Mouse (Mus musculus) urinary bladder, adult 18-20 months (tissue): ENCODE data around the gene Cyth2.

ENCODE experiments used
- DNase-seq, 2 experiments: peaks; one replicate each; pipeline ENCODE4 v3.0.0; 2022; ENCODE audit warnings: low spot score in 2 of 2, mixed read lengths in 2 of 2

Cyth2 gene

DNA sequence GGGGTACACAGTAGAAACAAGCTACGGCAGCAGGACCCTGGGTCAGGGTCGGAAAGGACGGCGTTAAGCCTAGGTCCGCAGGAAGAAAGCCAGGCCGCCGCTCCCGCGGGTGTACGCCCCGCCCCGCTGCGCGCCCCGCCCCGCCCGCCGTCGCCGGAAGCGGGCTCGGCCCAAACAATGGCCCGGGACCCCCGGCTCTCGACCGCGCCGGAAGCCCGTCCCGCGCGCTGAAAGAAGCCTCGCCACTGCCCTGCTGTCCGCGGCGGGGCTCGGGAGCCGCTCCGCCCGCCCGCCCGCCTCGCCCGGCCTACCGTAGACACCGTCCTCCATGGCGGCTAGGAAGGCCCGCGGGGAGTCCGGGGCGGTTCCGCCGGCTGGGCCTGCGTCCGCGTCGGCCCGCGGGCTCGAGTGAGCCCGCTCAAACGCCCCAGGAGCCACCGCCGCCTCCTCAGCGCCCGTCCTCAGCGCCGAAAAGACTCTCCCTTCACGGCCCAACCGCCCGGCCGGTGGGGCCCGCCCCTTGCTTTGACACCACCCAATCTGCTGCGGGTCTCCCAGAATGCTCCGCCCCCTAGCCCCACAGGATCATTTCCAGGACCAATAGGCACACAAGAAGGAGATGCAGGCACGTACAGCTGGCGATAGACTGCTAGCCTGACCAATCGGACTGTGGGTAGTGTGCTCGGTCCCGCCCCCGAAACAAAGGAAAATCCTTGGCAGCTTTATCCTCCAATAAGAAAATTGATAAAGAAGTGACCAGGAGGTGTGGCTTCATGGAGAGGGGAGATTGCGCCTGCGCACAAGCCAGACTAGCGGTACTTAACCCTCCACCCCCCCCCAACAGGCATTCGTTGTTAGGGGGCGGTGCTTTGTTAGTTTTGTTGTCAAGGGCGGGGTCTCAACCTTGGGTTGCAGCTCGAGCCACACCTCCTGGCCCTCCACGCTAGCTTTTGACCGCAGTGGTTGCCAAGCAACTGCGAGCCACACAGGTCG, at the start of gene Cyth2:
Gene Cyth2 (minus strand): TSS at position 795 of the 993 bp plus-strand sequence.
- DNase-seq, result peak; percentile 96 to 99

DNA sequence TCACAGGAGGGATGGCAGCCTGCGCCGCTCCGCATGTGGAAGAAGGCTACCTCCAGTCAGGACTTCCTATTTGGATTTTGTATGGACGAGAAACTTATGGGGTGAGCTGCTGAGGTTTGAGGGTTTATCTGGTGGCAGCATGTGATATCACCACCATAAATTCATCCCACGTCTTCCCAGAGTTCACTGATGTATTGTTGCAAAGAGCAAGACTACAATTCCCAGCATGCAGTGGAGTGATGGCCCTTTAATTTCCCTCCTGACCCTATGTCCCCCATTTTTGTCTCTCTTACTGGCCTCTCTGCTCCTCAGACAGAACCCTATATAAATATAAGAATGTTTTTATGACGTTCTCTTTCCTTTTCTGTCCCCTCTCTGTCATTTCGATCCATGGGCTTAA, 48.4 kb upstream of the Cyth2 start:
- DNase-seq, result no peak

DNA sequence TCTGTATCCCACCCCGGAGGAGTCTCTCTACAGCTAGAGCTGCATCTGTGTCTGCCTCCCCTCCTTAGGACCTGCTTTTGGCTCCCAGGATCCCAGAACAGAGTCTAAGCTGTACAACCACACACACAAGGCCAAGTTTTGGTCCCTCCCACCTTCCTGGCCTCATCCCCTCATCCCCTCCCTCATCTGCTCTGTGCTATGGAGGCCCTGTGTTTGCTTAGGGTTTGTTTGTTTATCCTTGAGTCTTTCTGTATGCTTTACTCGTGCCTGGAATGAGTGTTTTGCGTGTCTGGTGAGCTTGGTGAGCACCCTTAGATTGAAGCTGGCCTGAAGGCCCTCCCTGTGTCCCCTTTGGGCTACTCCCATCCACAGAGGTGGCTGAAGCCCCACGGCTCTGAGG, 44.6 kb upstream of the Cyth2 start:
- no peak for DNase-seq

DNA sequence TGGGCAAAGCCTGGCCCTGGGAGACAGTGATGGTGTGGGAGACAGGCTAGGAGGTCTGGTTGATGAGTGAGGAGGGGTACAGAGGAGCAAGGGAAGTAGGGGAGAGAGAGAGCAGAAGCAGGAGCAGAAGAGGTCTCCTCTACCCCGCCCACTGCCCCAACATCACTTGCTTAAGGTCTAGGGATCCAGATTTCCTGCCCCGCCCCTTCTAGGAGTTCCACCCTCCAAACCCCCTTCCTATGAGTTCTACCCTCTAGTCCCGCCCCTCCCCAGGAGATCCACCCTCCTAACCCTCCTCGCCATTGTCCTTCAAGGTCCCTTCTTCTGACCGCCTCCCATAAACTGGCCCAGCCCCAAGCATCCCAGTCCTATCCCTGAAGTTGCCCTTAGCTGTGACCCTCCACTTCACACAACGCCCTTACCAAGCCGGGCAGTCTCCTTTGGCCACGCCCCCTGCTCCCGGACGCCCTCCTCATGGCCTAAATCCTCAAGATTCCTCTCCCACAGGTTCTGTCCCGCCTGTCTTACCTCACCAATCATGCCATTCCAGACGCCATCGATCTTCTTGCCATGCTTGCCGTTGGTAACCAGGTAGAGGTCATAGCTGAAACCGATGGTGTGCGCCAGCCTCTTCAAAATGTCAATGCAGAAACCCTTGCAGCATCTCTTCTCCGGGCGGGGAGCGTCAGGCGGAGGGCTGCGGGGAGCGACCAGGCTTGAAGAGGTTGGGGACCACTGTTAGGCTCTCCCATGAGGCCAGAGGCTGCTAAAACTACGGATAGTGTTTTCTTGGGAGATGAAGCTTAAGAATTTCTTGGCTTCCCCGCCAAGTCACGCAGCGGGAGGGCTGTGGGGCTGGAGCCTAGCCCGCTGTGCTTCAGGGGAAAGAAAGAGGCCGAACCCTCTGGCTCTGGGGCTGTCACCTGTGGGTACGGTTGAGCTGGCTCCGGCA, 42.8 kb upstream of the Cyth2 start:
- no peak for DNase-seq

DNA sequence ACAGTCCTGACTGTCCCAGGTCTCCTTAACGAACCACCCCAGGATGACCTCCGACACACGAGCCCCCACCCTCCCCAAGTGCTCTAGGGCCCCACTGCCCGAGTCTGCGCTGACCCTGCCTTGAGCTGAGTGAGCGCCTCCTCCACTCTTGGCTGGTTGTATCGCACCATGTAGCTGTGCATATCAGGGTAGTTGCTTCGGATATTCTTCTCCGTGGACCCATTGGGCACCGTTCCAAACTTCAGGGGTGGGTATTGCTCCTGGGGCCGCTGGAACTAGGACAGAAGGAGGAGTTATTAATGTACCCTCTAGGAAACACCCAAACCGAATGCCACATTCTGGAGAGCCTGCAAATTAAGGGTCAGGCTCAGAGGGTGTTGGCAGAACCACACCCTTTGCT, 38.7 kb upstream of the Cyth2 start:
- DNase-seq, result no peak

DNA sequence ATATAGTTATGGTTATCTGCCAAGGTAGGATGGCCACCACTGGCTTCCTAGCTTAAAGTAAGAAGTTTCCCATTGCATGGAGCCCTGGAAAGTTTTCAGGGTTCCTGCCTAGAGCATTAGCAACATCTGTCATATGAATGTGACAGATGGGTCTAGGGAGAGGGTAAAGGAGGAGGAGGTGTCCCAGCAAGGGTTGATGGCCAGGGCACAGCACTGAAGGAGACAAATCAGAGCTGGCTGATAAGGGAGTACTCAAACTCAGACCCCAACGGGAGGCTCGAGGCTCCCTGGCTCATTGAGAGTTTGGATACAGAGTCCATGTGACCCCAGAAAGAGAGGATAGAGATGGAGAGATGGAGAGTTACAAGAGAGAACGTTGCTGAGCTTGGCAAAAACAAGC, 36.3 kb upstream of the Cyth2 start:
- DNase-seq, result no peak

DNA sequence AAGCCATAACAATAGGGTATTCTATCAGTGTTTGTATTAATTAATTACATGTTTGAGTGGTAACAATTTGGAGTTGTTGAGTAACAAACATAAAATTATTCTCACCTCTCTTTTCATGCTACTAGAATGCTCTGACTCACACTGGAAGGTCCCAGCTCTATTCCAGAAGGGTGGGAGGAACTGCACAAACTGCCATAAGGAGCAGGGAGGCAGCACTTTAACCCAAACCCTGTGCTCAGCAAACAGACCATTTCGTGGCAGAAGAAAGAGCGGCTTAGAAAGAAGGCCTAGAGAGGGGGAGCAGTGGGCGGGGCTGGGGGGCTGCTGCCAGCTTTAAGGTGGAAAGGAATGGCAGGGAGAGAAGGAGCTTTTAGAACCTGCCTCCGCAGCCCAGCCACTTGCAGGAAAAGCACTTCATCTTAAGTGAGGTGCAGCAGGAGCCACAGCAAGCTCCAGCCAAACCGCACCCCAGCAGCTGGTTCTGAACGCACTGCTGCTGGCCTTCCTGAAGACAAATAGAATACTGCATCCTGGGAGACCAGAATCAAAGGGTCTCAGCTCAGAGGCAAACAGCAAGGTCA, 34.2 kb upstream of the Cyth2 start:
- no peak for DNase-seq

DNA sequence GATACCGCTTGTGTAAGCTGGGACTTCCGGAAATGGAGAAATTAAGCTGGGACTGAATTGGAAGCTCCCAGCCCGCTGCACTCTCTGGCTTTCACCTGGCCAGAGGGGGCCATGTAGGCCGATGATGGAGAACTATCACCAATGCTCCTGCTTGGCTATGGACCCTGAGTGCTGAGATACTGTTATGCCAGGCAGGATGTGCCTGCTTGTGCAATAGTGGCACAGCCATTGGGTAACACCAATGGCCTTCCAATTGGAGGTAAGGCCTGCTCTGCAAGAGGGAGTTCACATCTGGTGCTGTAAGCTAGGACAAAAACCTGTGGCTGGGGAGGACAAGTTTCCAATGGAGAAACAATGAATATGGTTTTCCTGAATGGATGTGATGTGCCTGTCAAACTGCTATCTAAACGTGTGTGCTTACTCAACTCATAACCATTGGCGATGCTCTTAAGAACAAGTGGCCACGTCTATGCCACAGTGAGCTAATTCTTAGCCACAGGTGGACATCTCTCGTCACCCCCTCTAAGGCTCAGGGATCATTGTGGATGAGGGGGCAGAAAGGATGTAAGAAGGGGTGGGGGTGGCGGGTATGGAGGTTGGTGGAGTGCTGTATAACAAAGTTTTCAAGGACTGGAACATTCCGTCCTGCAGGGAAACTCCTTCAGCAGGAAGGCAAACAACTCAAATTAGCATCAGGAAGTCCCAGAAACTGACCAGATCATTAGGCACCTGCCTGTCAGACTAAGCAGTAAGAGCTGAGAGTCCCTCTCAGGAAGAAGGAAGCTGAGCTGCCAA, 28.8 kb upstream of the Cyth2 start:
- no peak for DNase-seq

DNA sequence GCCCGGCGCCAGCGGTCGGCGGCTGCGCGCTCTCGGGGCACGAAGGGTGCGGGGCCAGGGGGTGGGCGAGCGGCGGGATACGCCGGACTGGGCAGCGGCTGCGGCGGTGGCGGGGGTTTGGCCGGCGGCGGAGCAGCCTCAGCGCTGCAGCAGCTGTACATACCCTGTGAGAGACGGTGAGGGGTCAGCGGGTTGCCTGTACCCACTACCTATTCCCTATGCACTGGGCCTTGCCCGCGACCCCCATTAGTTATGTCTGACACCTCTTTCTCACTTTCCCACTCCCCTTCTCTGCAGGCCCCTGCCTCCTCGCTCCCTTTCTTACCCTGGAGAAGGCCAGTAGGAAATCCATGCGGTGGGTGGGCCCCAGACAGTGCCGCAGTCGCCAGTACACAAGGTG, 19.5 kb upstream of the Cyth2 start:
- no peak for DNase-seq

DNA sequence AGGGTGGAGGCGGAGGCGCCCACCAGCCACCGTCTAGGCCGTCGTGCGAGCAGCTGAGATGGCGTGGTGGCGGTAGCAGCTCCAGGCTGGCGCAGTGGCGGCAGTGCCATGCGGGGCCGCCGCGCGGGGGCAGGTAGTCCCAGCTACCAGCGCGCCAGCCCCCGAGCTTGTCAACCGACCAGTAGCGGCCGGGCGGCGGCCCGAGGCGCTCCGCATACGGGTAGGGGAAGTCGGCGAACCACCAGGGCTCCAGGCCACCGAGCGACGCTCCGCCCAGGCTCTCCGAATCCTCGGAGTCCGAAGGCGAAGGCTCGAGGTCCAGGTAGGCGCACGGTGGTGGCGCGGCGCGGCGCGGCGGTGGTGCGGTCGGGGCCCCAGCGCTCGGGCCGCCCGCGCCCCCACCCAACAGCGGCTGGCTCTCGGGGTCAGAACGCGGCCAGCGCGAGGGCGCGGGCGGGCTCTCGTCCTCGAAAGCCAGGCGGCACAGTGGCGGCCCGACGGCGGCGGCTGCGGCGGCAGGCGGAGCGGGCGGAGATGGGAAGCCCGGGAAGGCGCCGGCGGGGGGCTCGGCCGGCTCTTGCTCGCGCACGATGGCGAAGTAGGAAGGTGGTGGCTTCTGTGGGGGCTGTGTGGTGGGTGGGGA, 18.9 kb upstream of the Cyth2 start:
- DNase-seq, result no peak

DNA sequence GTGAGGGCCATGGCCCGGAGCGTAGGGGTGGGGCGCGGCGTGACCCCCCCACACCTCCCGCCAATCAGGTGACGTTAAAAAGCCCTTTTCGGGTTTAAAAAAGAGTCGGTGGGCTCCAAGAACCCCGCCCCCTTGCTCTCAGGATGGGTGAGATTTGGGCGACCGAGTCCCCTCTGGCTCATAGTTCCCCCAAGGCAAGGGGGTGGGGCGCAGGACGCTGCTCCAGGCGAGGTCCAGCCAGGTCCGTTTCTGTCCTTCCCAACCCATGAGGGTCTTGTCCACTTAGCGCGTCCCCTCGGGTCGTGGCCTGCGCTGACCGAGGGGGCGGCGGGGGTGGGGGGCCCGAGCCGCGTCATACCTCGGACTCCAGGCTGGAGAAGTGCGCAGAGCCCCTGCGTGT, 18.0 kb upstream of the Cyth2 start:
- DNase-seq, result no peak

DNA sequence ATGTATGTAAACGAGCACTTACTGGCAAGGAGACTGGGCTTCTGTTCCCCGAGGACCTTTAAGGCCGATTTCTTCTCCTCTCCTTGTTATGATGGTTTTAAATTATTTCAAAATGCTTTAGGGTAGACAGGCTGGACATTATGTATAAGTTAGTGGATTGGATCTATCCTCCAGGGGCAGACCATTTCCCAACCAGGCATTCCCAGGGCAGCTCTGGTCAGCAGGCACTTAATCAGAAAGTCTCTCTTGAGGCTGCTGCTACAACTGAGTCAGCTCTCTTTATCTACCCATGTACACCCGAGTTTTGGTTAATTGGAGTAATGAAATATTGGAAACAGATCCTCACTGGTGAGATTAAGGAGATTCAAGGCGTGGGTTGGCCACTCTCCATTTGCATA, 16.7 kb upstream of the Cyth2 start:
- DNase-seq, result no peak

DNA sequence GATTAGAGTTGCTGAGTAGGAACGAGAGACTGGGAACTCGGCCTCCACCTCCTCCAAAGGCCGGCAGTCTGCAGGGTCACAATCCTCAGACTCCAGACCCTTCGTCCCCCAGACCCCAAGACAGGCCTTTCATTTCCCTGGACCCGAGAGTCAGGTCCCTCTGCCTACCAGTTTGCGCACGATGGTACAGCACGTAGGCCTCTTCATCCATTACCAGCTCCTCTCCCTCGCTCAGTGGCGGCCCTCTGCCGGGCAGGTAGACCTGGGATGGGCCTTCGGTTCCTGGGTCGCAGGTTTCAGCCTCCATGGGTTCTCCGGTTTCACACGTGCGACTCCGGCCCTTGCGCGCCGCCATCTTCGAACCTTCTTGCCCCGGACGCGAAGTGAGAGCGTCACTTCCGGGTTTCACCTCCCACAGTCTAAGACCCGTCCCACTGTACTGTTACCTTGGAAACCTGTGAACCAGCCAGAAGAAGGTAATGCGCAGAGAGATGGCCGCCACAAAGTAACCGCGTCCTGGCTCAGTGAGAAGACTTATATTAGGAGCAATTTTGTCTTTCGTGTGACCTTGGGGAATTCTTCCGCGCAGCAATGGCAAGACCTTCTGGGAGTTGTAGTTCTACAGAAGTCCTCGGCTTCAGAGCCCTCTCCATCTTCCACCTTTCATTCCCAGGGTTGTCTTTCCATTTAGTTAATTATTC, 16.2 kb upstream of the Cyth2 start, which contains the start of gene Grwd1:
Gene Grwd1 (minus strand): TSS at position 518 of the 701 bp plus-strand sequence.
- peak; percentile 66 to 82 for DNase-seq

DNA sequence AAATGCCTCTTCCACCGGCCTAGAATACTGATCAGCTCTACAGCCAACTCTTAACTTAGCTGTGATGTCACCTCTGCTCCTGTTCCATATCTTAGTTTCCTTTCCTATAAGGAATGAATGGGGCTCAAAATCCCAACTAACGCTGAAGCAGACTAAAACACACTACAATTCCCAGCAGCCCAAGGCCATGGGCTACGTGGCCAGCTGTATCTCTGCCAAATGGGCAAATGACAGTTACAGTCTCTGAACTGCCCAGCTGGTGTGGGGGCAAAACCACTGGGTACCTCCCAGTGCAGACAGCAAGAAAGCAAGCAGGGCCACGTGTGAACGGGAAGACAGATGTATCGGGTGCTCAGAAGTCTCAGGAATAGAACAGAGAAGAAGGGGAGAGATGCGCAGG, 12.2 kb upstream of the Cyth2 start:
- DNase-seq, result no peak

DNA sequence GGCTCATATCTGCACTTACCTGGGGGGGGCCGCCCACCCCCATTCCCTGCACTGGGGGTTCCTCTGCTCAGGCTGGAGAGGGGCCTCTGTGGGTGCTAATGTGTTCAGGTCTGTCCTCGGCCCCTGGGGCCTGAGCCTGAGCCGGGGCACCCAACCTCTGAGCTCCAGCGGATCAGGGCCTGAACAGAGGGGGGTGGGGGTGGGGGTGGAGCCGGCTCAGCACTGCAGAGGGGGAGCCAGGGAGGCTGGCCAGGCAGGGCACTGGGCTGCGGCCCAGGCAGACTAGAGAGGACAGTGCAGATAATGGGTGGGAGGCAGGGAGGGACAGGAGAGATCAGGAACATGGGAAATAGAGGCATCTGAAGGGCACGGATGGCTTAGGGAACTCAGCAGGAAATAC, 10.2 kb upstream of the Cyth2 start, which contains the start of gene Kcnj14:
Gene Kcnj14 (minus strand): TSS at position 185 of the 400 bp plus-strand sequence.
- DNase-seq, result no peak

DNA sequence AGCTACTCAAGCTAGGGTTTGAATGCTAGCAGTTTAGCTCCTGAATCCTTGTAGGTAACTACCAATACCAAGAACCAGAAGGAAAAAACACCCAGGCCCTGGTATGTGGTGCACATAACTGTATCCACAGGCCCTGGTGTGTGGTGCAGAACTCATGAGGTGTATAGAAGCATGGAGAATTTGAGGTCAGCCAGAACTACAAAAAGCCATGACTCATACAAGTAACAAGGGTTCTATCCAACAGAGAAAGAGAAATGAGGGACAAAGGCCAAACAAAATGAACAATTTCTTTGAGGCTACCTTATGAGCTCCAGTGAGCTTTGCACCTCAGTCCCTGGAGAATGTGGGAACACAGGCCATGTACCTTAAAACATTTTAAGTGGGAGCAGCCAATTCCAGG, 6.5 kb upstream of the Cyth2 start:
- no peak for DNase-seq

DNA sequence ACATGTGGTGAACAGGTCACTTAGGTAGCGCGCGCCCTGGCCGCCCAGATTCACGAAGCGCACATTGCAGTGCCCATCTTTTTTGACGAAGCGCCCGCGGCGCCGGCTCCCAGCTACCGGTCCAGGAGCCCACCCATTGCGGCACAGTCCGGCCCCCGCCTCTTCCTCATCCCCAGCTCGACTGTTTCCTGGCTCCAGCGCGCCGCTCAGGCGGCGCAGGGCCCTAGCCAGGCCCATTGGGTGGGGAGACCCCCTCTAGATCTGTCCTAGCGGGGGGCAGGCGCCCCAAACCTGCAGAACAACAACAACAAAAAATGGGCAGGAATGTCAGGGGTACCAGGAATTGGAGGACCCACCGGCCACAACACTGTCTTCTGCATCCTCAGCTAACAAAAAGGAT, 5.5 kb upstream of the Cyth2 start:
- DNase-seq, result no peak

DNA sequence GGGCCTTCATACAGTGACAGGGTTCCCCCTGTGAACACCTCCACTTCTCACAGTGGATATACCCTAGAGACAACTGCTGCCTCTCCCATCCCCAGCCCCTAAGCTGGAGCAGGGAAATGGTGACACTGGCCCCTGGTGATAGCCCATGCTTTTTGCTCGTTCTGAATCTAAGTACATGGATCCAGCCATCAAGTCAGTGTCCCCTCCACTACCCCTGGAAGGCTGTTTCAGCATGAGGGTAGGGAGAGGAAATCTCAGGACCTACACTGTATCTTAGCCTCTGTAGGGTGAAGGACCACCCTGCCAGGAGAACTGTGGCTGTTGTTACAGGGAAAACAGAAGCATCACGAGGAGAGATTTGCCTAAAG, 1.6 kb upstream of the Cyth2 start:
- DNase-seq, result no peak

DNA sequence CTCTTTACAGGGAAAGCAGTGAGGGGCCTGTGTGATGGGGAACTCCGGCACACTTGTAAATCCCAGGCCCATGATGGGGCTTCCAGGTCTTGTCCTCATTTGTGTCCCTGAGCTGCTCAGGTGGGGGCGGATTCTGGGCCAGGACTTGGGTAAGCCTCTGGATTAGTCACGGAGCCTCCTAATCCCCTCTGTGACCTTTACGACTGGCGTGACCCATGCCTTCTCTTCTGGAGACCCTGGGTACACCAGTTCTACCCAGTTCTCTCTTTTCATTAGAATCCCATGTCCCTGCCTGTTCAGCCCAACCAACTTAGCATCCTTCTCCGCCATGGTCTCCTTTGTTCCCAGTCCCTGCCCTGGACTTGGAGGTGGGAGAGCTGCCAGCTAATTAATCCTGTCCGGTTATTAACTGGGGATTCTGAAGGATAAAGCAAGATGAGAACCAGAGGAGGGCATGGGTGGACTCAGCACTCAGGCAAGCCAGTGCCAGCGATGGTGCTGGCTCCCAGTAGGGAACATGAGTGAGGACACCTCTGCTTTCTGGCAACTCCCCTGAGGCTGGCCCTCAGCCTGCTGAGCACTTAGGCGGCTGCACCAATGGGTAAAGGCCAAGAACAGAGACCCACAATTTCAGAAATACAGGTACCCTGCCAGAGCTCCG, 1.1 kb upstream of the Cyth2 start:
- DNase-seq, result no peak

DNA sequence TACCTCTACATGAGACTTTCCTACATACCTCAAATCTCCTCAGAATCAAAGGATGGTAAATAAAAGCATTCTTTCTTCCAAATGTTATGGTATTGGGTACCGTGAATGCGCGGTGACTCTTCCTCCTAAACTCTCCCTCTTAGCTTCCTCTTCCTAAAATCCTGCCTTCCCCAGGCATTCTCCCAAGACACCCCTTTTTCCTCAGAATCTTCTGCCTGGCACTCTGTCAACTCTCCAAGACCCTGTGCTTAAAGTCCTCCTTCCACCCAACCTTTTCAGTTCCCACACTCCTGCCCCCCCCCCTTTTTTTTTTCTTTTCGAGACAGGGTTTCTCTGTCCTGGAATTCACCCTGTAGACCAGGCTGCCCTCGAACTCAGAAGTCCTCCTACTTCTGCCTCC, 460 bp upstream of the Cyth2 start:
- DNase-seq, result no peak
